Mouse (Mus musculus) cortical plate, adult 2 months (tissue): ENCODE data around the gene Xrcc3. TPM values are rescaled to one million over a fixed set of nuclear protein-coding genes. Genes with fewer than 3 reads are reported as not detected.

Experiments used
- H3K27ac ChIP-seq: fragments of 200-500 bp; 2 replicates; pipeline ENCODE4 v1.5.1; 2012; ENCODE audit warnings: low read length, control low read depth, inconsistent platforms; ENCODE audit not compliant: insufficient read depth
- H3K4me1 ChIP-seq: fragments of 200-500 bp; 2 replicates; pipeline ENCODE4 v1.6.1; 2011; ENCODE audit warnings: low read length; ENCODE audit not compliant: control insufficient read depth, insufficient read depth
- H3K4me3 ChIP-seq: fragments of 200-500 bp; 2 replicates; pipeline ENCODE4 v1.5.1; 2011; ENCODE audit warnings: mild to moderate bottlenecking, low read length, control low read depth; ENCODE audit not compliant: insufficient read depth
- CTCF ChIP-seq: fragments of 200-500 bp; IDR thresholded peaks from 2 replicates; pipeline ENCODE4 v1.5.1; 2011; ENCODE audit warnings: mild to moderate bottlenecking, control low read depth, low read length; ENCODE audit not compliant: insufficient read depth; ENCODE audit errors: extremely low read depth
- POLR2A ChIP-seq: fragments of 200-500 bp; IDR thresholded peaks from 2 replicates; pipeline ENCODE4 v1.6.1; 2011; ENCODE audit warnings: mild to moderate bottlenecking, low read length, control low read depth; ENCODE audit not compliant: insufficient read depth; ENCODE audit errors: extremely low read depth
- polyA plus RNA-seq: library from polyadenylated mRNA; depleted of rRNA; stranded (reverse); fragments of >200 nt; gene quantifications from 2 replicates; pipeline ENCODE4 v1.2.3, GENCODE M21; 2012; rRNA removed

Xrcc3 gene
- polyA plus RNA-seq, 1 experiment, result 13.8 TPM

- H3K4me3 ChIP-seq, result no peak overlapping the region
- H3K4me1 ChIP-seq, result peaks cover 7% of the 10 kb centered on the region
- TF ChIP-seq POLR2A, result no peak
- TF ChIP-seq CTCF, result no peak
- H3K27ac ChIP-seq, result no peak overlapping the region
Measured at GRCm38 (mm10) chr12:111756698-111757082, 57.0 kb downstream of the Xrcc3 start.

GRCm38 (mm10) chr12:111756082-111756697 lies 57.5 kb downstream of the Xrcc3 start:
- no peak for TF ChIP-seq CTCF
- no peak for TF ChIP-seq POLR2A

GRCm38 (mm10) chr12:111755231-111755630 lies 58.4 kb downstream of the Xrcc3 start:
- Histone ChIP-seq H3K4me1 (peaks cover 1% of the 10 kb centered on the region; the same call in 1 of the 2 replicates), H3K4me3 (no peak overlapping the region), H3K27ac (no peak overlapping the region)
- TF ChIP-seq POLR2A (no peak), CTCF (no peak)

More at GRCm38 (mm10) chr12:111756082-111756697, 57.5 kb downstream of the Xrcc3 start:
- H3K27ac ChIP-seq, result no peak overlapping the region
- H3K4me3 ChIP-seq, result no peak overlapping the region
- peaks cover 5% of the 10 kb centered on the region for H3K4me1 ChIP-seq

- Histone ChIP-seq H3K27ac (no peak overlapping the region), H3K4me3 (no peak overlapping the region), H3K4me1 (peaks cover 1% of the 10 kb centered on the region; the same call in 1 of the 2 replicates)
- TF ChIP-seq POLR2A, result no peak
- TF ChIP-seq CTCF, result no peak
Measured at GRCm38 (mm10) chr12:111754710-111755109, 59.0 kb downstream of the Xrcc3 start.

GRCm38 (mm10) chr12:111753347-111753746 lies 60.3 kb downstream of the Xrcc3 start:
- TF ChIP-seq CTCF (no peak), POLR2A (no peak)
- H3K27ac ChIP-seq, result no peak overlapping the region
- H3K4me3 ChIP-seq, result no peak overlapping the region
- H3K4me1 ChIP-seq, result peaks cover 1% of the 10 kb centered on the region; the same call in 1 of the 2 replicates

Other genes with a start within 250 kb of the Xrcc3 start
- gene Mark3, start 239.3 kb downstream of the Xrcc3 start, polyA plus RNA-seq, result 73.9 and 76.5 TPM in 2 replicates
- 3,152 and 3,325 TPM in 2 replicates for gene Ckb, start 141.5 kb downstream of the Xrcc3 start, polyA plus RNA-seq
- 20.0 and 20.8 TPM in 2 replicates for gene Trmt61a, start 135.8 kb downstream of the Xrcc3 start, polyA plus RNA-seq
- 49.6 and 51.0 TPM in 2 replicates for gene Bag5, start 100.6 kb downstream of the Xrcc3 start, polyA plus RNA-seq
- gene Apopt1, start 100.6 kb downstream of the Xrcc3 start, polyA plus RNA-seq, result 48.4 and 52.6 TPM in 2 replicates
- 790 and 835 TPM in 2 replicates for gene Klc1, start 55.0 kb downstream of the Xrcc3 start, polyA plus RNA-seq
- 39.5 and 39.8 TPM in 2 replicates for gene Zfyve21, start 297 bp upstream of the Xrcc3 start, polyA plus RNA-seq
- gene Ppp1r13b, start 94.2 kb upstream of the Xrcc3 start, polyA plus RNA-seq, result 32.1 and 34.1 TPM in 2 replicates
- 300 and 310 TPM in 2 replicates for gene Atp5mpl, start 153.1 kb upstream of the Xrcc3 start, polyA plus RNA-seq
- gene Tdrd9, start 157.7 kb upstream of the Xrcc3 start, polyA plus RNA-seq, result 0.23 and 0.25 TPM in 2 replicates
- 0.46 TPM in 1 of 2 replicates, not detected in the other for gene Rd3l, start 167.4 kb upstream of the Xrcc3 start, polyA plus RNA-seq